Mouse (Mus musculus): Measurements from ENCODE around the gene Atmin. TPM values are rescaled to one million over a fixed set of nuclear protein-coding genes. Genes with fewer than 3 reads are reported as not detected.

The Atmin gene
- total RNA-seq, 2 experiments from 2014 or later = 43.9 to 47.8 TPM

DNA sequence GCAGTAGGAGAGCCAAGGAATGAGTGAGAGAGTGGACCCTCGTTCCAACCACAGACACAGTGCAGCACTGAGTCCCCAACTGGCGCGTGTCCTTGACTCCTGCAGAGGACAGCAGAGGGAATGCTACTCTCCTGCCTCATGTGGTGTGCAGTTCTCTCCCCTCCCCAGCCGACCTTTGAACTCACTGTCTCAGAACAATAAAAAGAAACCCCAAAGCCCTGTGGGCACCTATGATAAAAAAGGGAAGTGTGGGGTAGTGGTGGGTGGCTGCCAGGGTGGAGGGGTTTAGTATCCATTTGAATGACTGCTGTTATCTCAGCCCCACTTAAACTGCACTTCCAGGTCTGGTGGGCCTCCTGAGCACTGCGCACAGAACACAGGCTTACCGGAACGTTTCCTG, 4.4 kb downstream of the Atmin start:
- DNase-seq (ENCODE audit: low spot score in 2 of 2) = no peak

DNA sequence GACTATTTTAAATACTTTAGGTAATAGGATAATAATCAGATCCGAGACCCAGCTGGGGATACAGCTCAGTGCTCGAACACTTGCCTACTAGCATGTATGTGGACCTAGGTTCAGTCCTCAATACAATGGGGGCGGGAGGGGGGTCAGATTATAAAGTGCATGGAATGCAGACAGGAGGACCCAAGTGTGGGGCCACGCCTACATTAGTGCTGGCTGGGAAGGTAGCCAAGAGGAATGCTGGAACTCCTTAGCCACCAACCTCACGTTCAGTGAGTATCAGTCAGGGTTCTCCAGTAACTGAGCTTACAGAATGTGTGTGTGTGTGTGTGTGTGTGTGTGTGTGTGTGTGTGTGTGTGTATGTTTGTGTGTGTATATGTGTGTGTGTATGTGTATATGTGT, 8.2 kb downstream of the Atmin start:
- no peak for DNase-seq (ENCODE audit: low spot score in 2 of 2)

DNA sequence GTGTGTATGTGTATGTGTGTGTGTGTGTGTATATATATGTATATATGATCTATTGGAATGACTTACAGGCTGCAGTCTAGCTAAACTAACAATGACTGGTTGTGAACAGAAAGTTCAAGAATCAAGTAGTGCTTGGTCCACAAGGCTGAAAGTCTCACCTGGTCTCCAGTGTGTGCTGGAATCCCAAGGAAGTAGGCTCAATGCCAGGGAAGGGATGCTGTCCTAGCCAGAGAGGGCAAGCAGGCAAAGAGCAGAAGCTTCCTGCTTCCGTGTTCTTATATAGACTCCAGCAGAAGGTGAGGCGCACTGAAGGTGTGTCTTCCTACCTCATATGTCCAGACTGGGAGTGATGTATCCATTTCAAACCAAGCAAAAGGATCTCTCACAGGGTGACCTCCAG, 8.6 kb downstream of the Atmin start:
- no peak for DNase-seq (ENCODE audit: low spot score in 2 of 2)

DNA sequence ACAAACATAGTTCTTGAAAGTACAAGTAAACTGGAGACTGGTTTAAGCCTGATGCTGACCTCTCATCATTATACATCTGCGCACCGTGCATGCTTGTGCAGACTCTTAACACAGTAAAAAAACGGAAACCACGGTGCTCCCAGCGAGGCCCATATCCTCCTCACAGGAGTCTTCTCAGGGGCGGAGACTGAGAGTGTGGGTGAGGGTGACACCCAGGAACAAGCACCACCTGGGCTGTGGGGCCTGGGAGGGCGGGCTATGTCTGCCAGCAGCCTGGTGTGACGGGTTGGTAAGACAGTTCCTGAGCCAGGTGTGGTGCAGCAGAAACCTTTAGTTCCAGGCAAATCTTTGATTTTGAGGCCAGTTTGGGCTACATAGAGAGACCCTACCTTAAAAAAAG, 9.2 kb downstream of the Atmin start:
- DNase-seq (ENCODE audit: low spot score in 2 of 2) = no peak

DNA sequence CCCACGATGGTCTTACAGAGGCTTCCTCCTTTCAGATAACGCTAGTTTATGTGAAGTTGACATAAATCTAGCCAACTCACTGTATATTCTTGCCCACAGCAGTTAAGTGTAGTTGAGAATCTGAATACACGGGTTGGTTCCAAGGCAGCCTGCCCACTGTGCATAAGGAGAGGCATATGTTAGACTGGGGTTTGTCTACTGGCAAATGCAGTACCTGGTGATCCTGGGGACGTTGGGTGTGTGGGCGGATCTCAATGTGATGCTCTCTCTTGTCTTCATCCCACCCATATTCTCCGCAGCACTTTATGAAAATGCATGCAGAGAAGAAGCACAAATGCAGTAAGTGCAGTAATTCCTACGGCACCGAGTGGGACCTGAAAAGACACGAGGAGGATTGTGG, 11.2 kb downstream of the Atmin start:
- peak; percentile 74 to 93 for DNase-seq (ENCODE audit: low spot score in 2 of 2)

DNA sequence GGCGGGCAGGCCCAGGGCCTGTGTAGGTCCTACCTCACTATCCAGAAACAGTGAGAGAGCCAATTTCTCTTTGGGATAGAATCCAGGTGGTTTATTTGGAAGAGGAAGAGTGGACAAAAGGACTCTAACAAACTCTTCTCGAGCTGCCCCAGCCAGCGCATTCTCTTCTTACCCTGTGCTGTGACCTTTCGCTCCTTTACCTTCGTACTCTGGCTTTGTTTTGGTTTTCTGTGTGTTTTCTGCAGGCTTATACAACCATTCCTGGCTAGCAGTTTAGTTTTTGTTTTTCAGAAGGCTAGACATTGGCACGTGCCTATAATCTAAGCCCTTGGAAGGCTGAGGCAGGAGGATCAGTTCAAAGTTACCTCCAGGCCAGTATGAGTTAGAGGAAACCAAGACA, 26.3 kb downstream of the Atmin start:
- DNase-seq (ENCODE audit: low spot score in 2 of 2) = no peak

DNA sequence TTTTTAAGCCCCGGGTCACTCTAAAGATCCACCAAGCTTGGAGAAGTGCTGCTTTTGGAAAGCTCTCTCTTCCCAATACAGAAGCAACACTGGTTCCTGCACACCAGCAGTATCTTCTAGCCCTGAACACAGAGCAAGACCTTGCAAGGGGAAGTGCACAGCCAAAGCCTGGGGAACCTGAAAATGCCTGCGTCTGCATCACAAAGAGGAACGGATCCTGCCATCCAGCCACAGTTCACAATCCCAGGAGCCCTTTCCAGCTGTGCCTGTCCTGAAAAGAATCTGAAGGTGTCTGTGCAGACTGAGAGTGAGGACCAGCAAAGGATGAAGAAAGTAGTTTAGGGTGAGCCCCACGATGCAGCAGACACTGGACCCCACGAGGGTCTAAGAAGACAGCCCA, 31.9 kb downstream of the Atmin start:
- no peak for DNase-seq (ENCODE audit: low spot score in 2 of 2)

DNA sequence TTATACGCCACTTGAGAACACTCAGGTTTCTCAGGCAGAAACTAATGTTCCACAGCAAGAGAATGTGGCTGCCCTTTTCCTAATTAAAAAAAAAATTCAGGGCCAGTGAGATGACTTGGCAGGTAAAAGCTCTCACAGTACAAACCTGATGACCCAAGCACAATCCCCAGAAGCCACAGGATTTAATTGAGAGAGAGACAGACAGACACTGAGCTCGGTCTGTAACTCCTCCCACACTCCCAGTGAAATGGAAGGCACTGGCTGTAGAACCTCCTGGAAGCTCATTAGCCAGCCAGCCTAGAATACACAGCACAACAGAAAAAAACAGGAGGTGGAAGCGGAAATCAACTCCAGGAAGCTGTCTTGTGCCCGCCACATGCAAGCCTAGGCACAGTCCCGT, 32.4 kb downstream of the Atmin start:
- no peak for DNase-seq (ENCODE audit: low spot score in 2 of 2)

DNA sequence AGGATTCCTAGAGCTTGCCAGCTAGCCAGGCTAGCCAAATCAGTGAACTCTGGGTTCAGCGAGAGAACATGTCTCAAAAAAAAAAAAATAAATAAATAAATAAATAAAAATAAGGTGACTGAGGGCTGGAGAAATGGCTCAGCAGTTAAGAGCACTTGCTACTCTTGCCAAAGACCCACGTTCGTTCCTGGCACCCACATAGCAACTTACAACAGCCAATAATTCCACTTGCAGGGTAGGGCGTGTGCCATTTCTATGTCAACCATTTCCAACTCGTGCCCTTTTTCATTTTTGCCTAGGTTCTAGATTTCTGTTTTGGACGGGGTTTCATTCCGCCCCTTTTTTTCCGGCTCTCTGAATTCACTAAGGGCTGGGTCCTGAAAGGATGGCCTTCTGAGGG, 34.9 kb downstream of the Atmin start:
- DNase-seq (ENCODE audit: low spot score in 2 of 2) = no peak

DNA sequence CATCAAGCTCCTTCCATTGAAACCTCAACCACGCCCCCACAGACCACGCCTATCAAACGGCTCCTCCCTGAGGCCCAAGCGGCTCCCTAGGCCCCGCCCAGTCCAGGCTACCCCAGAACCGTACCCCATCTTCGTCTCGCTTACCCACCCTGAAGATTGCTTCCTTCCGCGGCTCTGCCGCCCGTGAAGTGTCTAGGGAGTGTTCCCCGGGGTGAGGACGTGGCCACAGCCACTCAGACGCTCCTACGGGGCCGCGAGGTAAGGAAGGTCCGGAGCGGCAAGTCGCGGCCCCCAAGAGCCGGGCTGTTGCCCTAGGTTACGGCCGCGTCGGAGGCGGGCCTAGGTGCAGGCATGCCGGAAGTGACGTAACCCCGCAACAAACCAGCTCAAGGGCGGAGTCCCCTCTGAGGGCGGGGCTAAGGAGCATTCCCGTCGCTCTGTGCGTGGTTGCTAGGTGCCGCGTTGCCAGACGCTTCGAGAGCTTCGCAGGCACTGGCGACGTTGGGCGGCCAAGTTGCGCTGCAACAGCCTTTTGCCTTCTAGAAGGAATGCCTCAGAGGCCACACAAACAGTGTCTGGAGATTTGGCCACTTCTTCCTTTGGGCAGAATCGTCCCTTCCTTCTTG, 35.6 kb downstream of the Atmin start, which contains the start of gene 1700030J22Rik:
Gene 1700030J22Rik (minus strand): TSS at position 329 of the 626 bp plus-strand sequence.
- peak; percentile 97 to 98 for DNase-seq (ENCODE audit: low spot score in 2 of 2)

DNA sequence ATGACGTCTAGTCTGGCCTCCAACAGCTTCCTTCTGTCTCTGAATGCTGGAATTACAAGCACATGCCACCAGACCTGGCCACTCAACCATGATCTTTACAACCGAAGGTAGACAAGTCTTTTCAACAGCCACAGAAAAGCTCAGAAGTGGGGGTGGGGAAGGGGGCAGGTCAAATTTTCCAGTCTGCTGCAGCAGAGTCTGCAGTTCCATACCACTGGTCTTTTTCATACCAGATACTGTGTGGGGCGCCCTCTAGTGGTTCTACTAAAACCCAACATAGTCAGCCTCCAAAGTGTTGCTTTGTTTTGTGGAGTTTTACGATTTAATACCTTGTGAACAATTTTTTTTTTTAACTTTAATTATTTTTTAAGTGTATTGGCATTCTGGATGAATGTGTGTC, 36.9 kb downstream of the Atmin start:
- DNase-seq (ENCODE audit: low spot score in 2 of 2) = peak; percentile 28 to 73

DNA sequence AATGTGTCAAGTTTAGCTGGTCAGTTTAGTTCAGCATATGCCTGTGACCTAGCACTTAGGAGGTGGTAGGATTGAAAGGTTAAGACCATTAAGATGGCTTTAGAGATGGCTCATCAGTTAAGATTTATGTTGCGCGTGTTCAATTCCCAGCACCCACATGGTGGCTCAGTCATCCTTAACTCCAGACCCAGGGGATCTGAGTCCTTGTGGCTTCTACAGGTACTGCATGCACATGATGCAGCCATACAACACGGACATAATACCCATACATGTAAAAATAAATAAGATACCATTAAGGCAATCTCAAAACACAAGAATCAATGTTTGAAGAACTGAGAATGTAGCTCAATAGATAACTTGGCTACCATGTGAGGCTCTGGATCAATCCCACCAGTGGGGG, 46.6 kb downstream of the Atmin start:
- no peak for DNase-seq (ENCODE audit: low spot score in 2 of 2)

DNA sequence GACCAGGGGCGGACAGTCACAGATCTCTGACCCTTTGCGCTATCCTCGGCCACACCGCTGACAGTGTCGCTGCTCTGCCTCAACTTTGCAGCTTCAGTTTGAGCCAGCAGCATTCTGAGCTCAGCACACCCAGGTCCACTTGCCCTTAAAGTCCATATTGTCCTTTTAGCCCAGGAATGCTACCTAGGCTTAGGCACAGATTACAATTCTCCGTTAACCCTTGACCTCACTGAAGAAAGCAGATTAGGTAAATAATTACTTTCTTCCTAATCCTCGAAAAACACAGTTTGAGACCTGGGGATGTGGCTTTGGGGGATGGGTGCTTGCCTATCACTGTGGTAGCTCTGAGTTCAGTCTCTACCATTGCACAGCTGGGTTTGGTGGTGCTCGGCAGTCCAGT, 48.0 kb downstream of the Atmin start:
- no peak for DNase-seq (ENCODE audit: low spot score in 2 of 2)

DNA sequence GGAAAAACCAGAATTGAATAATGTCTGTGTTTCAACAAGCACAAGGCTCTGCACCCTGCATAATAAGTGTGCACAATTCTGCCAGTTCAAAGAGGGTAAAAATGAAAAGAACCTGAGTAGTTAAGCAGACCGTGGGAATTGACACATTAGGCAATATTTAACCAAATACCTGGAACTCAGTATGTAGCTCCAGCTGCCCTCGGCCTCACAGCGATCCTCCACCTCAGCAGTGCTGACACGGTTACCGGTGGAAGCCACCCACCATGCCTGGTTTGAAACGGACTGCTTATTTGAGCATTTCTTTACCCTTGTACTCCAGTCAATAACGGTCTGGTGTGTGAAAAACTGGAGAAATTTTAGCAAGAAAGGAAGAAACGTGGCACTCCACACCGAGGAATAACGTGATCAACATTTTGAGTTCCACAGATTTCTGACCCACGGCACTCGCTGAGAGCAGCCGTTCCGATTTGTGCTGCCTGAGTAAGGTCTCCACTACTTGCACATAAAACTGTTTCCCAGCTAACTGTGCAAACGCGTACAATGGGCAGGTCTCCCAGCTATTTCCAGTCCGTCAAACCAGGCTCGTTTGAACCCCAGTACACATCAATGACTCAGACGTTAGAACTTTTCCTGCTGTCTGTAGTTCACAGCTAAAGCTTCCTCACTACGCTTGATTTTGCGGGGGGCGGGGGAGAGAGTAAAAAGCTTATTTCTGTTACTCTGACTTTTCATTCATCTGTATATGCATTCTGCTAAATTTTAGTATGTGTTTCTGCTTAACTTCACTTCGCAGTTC, 49.2 kb downstream of the Atmin start:
- peak in 1 of 2 experiments; percentile 18 for DNase-seq (ENCODE audit: low spot score in 2 of 2)

DNA sequence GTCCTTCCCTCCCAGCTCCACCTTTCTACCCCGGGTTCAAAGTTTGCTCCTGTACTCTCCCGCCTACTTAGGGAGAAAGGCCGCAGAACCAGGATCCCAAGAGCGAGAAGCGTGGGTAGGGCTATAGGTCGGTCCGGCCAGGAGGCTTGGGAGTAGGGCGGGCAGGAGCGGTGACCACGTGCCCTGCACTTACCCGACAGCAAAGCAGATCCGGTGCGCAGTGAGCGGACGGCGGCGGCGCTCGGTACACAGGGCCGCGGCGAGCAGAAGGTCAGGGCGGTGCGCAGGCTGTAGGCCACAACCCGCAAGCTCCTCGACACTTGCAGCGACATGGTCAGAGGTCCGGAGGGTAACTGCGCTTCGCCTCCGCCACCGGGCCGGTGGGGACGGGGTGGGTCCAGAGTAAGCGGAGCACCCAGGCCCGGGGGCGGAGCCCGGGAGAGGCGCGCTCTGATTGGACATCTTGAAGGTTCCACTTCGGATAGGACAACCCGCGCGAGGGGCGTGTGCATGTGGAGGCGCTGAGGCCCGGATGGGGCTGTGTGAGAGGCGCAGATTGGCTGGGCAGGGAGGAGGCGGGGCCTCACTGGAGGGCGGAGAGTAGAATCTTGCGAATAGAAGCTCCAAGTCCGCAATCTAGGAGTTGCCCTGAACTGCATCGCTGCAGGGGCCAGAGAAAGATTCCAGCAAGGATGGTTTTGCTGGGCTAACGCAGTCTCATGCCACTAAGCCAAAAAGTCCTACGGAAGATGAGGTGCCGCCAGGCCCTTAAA, 50.1 kb downstream of the Atmin start, which contains the start of gene Gcsh:
Gene Gcsh (minus strand): TSS at position 443 of the 773 bp plus-strand sequence.
- peak; percentile 98 to 99 for DNase-seq (ENCODE audit: low spot score in 2 of 2)

DNA sequence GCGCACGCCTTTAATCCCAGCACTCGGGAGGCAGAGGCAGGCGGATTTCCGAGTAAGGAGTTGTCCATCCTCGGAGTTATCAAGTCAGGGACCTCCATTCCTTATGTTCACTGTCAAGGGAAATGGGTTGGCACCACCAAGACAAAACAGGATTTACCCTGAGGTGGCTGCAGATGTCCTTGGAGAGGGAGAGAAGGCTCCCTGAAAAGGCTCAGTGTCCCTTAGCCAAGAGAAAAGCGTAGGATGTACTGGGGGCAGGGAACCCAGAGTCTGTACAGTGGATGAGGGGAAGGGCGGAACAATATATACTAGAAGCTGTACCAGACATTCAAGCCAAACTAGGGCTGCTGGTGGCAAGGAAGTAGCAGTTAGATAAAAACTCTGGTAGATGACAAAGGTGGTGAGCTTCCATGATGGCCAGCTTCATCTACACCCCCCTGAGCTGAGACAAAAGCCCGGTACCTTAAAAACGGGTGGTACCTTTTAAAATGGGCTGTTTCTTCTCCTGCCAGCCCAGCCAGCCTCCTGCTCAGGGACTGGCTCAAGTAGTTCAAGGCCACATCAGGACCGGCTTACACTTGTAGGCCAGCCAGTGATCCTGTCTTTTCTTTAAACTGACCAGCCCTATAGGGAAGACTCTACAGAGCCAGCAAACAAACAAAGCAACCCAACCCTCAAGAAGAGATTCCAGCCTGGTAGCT, 51.0 kb downstream of the Atmin start:
- no peak for DNase-seq (ENCODE audit: low spot score in 2 of 2)

Other genes with a start within 250 kb of the Atmin start
- gene Cdyl2, start 210.4 kb upstream of the Atmin start, total RNA-seq (2021) = 10 to 100 TPM in 1 of 2 experiments, 1 to 10 TPM in 1; 9.5 to 10.6 TPM
- gene Cmc2, start 21.9 kb upstream of the Atmin start, total RNA-seq (2021) = 10 to 100 TPM; 11.6 to 14.7 TPM
- gene Cenpn, start 21.7 kb upstream of the Atmin start, total RNA-seq (2021) = 1 to 10 TPM in 1 of 2 experiments, under 1 TPM in 1; 0.81 to 1.2 TPM
- 10 to 100 TPM in 1 of 2 experiments, 1 to 10 TPM in 1; 9.1 to 10.4 TPM for gene 1700030J22Rik, start 35.6 kb downstream of the Atmin start, total RNA-seq (2021)
- 10 to 100 TPM; 43.9 to 50.1 TPM for gene Gcsh, start 50.1 kb downstream of the Atmin start, total RNA-seq (2021)
- gene Pkd1l2, start 139.1 kb downstream of the Atmin start, total RNA-seq (2021) = under 1 TPM; 0.08 to 0.12 TPM
- not detected for gene Bco1, start 152.5 kb downstream of the Atmin start, total RNA-seq (2021)
- 10 to 100 TPM; 18.5 to 19.4 TPM for gene Gan, start 214.7 kb downstream of the Atmin start, total RNA-seq (2021)

Data from layer of hippocampus, adult 18-20 months (tissue).